Mouse (Mus musculus): ENCODE data around the gene Asic2. TPM values are rescaled to one million over a fixed set of nuclear protein-coding genes. Genes with fewer than 3 reads are reported as not detected.

Asic2 gene
- total RNA-seq, 2 experiments from 2014 or later = not detected

DNA sequence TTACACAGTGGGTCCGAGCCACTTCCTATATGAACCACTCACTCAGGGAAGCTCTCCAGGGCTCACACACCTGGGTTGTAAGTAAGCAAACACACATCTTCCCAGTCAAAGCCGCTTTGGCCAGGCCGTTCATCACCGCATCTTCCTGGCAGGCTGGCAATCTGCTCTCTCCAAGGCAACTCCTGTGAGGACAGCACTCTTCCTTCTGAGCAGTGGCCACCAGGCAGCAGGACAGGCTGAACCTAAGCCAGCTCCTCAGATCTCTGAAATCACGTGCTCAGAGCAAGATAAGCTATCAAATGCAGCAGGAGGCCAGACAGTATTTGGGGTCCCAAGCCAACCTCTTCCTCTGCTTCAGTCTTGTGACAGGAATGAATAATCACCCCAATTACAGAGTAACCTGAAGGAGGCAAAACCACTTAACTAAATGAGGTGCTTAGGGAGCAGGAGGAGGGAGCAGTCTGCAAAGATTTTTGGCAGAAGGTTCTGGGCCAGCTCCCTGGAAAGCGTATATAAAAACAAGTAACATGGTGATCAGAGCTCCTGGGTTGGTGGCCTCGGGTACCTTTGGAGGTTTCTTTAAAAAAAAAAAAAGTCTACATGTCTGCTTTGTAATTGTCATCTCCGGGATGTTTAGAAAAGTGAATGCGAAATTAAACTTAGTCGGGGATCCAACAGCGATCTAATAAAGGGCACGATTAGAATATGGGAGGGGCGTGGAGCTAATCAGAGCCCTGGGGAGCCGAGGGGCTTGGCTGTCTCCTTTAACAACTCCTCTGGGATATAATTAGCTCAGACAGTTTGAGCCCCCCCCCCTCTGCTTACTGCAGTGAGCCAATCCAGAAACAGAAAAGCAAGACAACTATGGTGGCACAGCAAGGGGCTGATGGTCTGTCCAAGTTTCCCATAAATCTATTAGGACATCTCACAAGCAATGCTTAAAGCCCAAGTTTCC, 450.0 kb downstream of the Asic2 start:
- no peak for DNase-seq

DNA sequence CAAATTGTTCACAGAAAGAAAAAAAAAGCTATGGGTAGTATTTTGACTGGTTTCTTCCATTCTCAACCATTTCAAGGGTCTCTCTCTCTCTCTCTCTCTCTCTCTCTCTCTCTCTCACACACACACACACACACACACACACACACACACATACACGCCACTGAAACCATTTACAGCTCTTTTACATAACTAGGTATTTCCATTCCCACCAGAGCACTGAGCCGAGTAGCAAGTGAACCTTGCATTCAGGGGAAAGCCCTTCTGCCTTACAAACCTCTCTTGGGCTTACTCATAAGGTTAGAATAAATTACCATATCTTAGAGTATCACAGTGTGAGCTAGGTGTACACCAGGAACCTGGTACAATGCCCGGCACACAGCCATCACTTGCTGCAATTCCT, 452.5 kb downstream of the Asic2 start:
- no peak for DNase-seq

- no peak for DNase-seq
These were observed 455.8 kb downstream of the Asic2 start for GRCm38 (mm10) chr11:81512434-81512833.

DNA sequence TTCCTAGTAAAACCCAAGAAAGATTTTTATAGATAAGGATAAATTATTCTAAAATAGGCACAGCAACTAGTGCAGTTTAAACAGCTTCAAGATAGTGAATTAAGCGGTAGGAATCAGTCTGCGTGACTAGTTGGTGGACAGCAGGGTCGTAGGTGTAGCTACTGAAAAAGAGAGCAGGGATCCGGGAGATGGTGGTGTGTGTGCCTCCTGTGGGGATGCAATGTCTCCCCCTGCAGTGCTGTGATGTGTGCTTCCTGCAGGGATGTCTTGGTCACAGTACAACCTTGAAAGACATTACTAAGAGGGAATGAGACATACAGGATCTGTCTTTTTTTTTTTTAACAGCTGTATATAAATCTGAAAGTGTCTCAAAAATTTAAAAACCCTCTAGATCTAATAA, 456.9 kb downstream of the Asic2 start:
- no peak for DNase-seq

DNA sequence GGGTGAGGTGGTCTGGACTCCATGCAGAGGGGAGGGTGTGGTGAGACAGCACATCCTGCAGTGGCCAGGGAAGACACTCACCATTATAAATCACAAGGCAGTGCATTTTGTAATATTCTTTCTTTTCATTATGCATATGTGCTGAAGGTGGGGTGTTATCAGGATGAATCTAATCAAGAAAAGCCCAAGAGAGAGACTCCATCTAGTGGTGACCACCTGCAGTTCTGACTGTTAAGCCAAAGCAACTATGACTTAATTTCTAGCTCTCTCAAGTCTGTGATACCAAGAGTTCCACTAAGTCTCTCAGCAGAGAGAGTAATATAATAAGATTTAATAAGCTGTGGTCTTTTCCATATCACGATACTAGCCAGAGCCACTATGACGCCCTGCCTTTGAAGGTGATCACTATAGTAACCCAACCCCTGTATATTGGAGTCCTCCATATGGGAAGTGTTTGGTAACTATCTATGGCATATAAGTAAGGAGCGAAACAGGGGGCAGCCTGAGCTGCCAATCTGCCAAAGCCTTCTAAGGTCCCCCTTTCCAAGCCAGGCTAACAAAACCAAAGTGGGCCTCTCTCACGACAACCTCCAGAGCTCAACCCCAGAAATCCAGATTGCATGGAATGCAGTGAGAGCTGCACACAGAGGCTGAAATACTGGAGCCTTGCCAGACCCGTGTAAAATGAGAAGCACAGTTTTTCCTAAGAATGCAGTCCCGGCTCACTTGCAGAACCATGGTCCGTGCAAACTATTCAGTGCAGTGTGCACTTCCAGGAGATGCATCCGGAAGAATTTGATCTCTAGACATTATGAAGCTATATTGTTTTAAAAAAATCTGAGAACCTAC, 459.6 kb downstream of the Asic2 start:
- DNase-seq = no peak

- DNase-seq = no peak
These were observed 463.3 kb downstream of the Asic2 start for GRCm38 (mm10) chr11:81504791-81505430.

DNA sequence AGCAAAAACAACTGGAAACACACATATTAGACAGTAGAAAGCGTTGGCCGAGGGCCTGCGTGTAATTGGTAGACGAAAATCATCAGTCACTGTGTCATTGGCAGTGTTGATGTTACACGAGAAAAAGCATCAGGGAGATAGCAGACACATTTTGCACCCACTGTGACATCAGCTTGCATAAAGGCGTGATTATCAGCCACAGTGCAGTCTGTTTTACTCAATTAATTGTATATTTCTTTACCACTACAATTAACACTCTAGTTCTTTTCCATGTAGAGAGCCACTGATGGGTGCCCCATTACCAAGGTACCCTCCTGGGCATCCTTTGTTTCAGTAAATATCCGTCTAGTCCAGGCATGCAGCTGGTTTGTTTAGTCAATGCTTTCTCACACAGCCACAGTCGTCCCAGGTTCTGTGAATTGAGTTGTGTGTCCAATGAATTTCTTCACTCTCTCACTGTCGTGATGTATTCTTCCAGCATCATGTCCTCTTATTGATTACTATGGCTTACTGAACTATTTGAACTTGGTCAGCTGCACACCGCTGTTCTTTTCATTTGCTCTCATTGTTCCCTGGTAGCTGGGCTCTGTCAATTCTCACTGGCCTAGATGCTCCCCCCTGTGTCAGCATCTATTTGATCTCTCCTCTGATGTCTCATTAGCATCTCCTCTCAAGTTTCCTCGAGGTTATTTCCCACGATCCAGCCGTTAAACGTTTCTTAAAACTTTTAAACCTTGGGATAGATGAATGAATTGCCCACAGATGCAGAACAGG, 466.6 kb downstream of the Asic2 start:
- DNase-seq = no peak

- no peak for DNase-seq
These were observed 469.3 kb downstream of the Asic2 start for GRCm38 (mm10) chr11:81498990-81499389.

DNA sequence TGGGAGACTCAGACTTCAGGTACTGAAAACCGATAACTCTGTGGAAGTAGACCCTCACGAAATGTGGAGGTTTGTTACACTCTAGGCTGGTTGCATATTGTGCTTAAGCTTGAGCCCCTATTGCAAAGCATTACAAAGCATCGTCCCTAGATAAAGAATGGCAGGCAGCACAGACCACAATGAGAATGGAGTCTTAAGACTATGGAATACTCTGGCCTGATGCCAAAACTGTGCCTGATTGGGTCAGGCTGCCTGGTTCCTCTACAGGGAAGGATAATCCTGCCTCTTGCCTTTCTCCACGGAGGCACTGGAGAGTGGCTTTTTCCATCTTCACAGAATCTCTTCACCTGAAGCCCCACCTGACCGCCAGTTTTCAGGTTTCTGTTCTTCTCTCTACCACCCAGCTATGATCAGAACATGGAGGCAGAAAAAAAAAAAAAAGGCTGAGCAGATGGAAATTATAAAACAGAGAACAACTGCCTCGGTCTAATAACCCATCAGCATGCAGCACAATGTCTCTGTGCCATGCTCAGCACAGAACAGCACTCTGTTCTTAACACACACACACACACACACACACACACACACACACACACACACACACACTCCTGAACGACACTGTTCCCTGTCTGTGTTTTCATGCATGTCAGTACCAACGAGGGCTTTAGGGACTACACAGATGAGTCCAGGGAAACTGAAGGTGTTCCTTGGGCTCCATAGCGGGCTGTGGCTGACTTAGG, 470.4 kb downstream of the Asic2 start:
- DNase-seq = no peak

- no peak for DNase-seq
These were observed 471.8 kb downstream of the Asic2 start for GRCm38 (mm10) chr11:81496446-81496845.

GRCm38 (mm10) chr11:81492351-81492750, 475.9 kb downstream of the Asic2 start:
- no peak for DNase-seq

DNA sequence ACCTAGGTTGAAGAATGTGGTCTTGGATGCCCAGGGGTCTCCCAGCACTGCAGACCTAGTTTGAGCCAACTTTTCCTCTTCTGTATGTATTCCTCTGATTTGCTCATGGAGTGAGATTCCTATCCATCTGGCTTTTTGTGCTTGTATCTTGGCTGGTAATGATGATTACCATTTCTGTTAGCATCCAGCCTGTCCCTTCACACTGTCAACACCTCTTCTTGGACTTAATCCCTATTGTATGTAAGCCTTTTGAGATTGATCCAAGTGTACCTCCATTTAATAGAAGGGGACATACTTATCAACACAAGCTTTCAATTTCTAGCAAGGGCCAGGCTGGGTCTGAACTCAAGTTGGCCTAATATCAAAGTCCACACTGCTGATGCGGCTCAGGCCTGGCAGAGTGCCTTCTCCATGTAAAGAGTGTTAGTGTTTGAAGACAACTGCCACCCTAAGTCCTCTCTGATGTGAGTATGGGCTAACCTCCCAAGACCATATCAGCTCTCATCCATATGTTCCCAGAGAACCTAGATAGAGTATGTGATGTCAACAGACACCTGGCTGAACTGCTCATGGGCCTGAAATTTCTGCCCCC, 479.0 kb downstream of the Asic2 start:
- no peak for DNase-seq

DNA sequence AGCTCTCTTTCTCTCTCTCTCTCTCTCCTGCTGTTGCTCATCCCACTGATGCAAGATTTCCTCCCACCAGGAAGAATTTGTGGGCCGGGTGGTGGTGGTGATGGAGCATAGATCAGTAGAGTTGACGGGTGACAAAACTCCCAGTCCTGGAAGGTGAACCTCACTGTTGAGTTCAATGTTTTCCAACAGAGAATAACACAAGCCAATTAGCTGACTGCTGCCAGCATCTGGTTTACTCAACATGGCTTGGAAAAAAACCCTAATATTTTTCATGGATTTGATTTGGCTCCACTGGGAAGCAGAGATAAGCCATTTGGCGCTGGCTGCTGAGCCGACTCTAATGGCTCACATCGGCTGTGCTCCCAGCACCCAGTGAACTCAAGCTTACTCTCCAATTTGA, 479.6 kb downstream of the Asic2 start:
- DNase-seq = no peak

GRCm38 (mm10) chr11:81486265-81486940, 481.9 kb downstream of the Asic2 start:
- no peak for DNase-seq

- DNase-seq = no peak
These were observed 487.1 kb downstream of the Asic2 start for GRCm38 (mm10) chr11:81481198-81481597.

- DNase-seq = peak in 1 of 2 experiments; percentile 12
These were observed 492.0 kb downstream of the Asic2 start for GRCm38 (mm10) chr11:81476231-81476630.

GRCm38 (mm10) chr11:81474121-81474520, 494.1 kb downstream of the Asic2 start:
- no peak for DNase-seq

- peak; percentile 22 to 58 for DNase-seq
These were observed 506.1 kb downstream of the Asic2 start for GRCm38 (mm10) chr11:81462199-81462598.

DNA sequence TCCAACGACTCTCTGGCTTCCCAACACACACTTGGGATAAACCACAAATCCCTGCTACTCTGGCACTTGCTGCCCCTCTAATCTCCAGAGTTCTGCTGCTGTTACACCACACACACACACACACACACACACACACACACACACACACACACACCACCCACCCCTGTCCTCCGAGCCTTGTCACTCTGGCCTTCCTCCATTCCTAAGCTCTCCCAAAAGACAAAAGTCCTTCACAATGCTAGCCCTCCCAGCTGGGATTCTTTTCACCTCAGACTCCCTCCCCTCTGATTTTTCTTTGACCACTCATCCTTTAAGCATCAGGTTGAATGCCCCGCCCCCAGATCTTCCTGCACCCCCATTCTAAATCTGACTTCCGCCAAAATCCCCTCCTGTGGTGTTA, 506.5 kb downstream of the Asic2 start:
- DNase-seq = no peak

DNA sequence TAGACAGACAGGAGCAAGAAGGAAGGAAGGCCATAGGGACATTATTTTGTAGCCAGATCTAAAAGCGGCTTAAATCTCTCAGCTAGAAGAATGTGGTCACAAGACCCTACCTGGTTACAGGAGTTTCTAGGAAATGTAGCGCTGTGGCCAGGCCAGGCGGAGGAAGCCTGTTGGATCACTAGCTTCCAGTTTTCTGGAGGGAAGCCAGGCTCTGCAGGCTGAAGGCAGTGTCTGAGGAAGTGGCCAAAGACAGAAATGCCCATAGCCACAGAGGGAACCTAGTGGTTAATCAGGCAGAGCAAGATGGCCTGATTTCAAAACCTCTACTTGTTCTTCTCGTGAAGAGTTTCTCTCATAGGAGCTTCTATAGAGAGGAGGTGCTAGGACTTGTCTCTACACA, 513.3 kb downstream of the Asic2 start:
- DNase-seq = no peak
